Mouse (Mus musculus) CH12.LX (cell line): ENCODE measurements around the gene Itga7. TPM values are rescaled to one million over a fixed set of nuclear protein-coding genes. Genes with fewer than 3 reads are reported as not detected.

Source experiments
- DNase-seq: peaks from one replicate; pipeline ENCODE4 v3.0.0-alpha.2; 2013; ENCODE audit errors: extremely low read depth
- H3K27ac ChIP-seq: 2 replicates; pipeline ENCODE4 v1.5.1; 2012; ENCODE audit warnings: low read depth, mild to moderate bottlenecking, control low read depth, moderate library complexity; ENCODE audit not compliant: insufficient read depth
- H3K27me3 ChIP-seq: replicated peaks from 2 replicates; pipeline ENCODE3; 2012; ENCODE audit warnings: inconsistent platforms
- H3K36me3 ChIP-seq, 2 experiments: replicated peaks in 1 of 2; 2 replicates each; pipeline versions ENCODE3 to v1.6.1; 2012; ENCODE audit warnings: inconsistent platforms in 1 of 2, low read length in 1 of 2, mild to moderate bottlenecking in 1 of 2, mixed read lengths in 1 of 2, moderate library complexity in 1 of 2; ENCODE audit not compliant: control insufficient read depth in 1 of 2, insufficient read depth in 1 of 2
- H3K4me1 ChIP-seq, 2 experiments: 2 replicates each; pipeline ENCODE4 v1.6.1; 2012; ENCODE audit warnings: inconsistent platforms in 1 of 2, moderate library complexity in 1 of 2; ENCODE audit not compliant: insufficient read depth in 2 of 2, control insufficient read depth in 1 of 2
- H3K4me2 ChIP-seq: 2 replicates; pipeline ENCODE4 v1.6.1; 2012; ENCODE audit warnings: low read depth, mild to moderate bottlenecking, control low read depth; ENCODE audit not compliant: poor library complexity, insufficient read depth, severe bottlenecking
- H3K4me3 ChIP-seq, 3 experiments: fragments of 150-350 bp in 1 of 3; sonication (generic) in 1 of 3; replicated peaks in 1 of 3; 2 replicates each; pipeline versions ENCODE3 to v1.5.1; 2011 to 2012; ENCODE audit warnings: low read depth in 2 of 3, low read length in 2 of 3, mild to moderate bottlenecking in 2 of 3, moderate library complexity in 2 of 3, control low read depth in 1 of 3, improper control_type of control experiment in 1 of 3, inconsistent platforms in 1 of 3, mixed read lengths in 1 of 3; ENCODE audit not compliant: poor library complexity in 1 of 3
- H3K79me2 ChIP-seq: replicated peaks from 2 replicates; pipeline ENCODE4 v1.6.1; 2012; ENCODE audit warnings: mild to moderate bottlenecking, moderate library complexity; ENCODE audit not compliant: control insufficient read depth, poor library complexity, insufficient read depth, severe bottlenecking; ENCODE audit errors: extremely low read depth
- H3K9ac ChIP-seq: 2 replicates; pipeline ENCODE4 v1.6.1; 2012; ENCODE audit warnings: low read depth, mild to moderate bottlenecking, control low read depth, moderate library complexity; ENCODE audit not compliant: insufficient read depth
- H3K9me3 ChIP-seq: replicated peaks from 2 replicates; pipeline ENCODE3; 2012; ENCODE audit warnings: low read length, inconsistent platforms, mixed read lengths
- CHD1 ChIP-seq: IDR thresholded peaks from 2 replicates; pipeline ENCODE4 v1.6.1; 2012; ENCODE audit warnings: low read depth, low read length, improper control_type of control experiment, inconsistent platforms
- EP300 ChIP-seq: IDR thresholded peaks from 2 replicates; pipeline ENCODE4 v1.6.1; 2011; ENCODE audit warnings: low read length, improper control_type of control experiment
- GABPA ChIP-seq: IDR thresholded peaks from 2 replicates; pipeline ENCODE4 v1.6.1; 2012; ENCODE audit warnings: low read depth, low read length, improper control_type of control experiment, inconsistent platforms; ENCODE audit not compliant: insufficient replicate concordance
- HCFC1 ChIP-seq: IDR thresholded peaks from 2 replicates; pipeline ENCODE4 v1.6.1; 2012; ENCODE audit warnings: low read depth, mild to moderate bottlenecking, inconsistent platforms, low read length, improper control_type of control experiment
- IRF4 ChIP-seq: IDR thresholded peaks from 2 replicates; pipeline ENCODE4 v1.6.1; 2014; ENCODE audit warnings: low read depth, mild to moderate bottlenecking, inconsistent platforms, low read length, improper control_type of control experiment
- MAZ ChIP-seq: IDR thresholded peaks from 2 replicates; pipeline ENCODE4 v1.6.1; 2012; ENCODE audit warnings: low read depth, mild to moderate bottlenecking, inconsistent platforms, low read length, improper control_type of control experiment, moderate library complexity
- MYC ChIP-seq: IDR thresholded peaks from 2 replicates; pipeline ENCODE4 v1.6.1; 2011; ENCODE audit warnings: low read depth, mild to moderate bottlenecking, improper control_type of control experiment, low read length
- NELFE ChIP-seq: IDR thresholded peaks from 2 replicates; pipeline ENCODE4 v1.6.1; 2011; ENCODE audit warnings: low read depth, low read length, improper control_type of control experiment
- NRF1 ChIP-seq: IDR thresholded peaks from 2 replicates; pipeline ENCODE4 v1.6.1; 2014; ENCODE audit warnings: low read depth, mild to moderate bottlenecking, inconsistent platforms, low read length, improper control_type of control experiment, moderate library complexity
- PAX5 ChIP-seq: IDR thresholded peaks from 2 replicates; pipeline ENCODE4 v1.6.1; 2012; ENCODE audit warnings: low read length, inconsistent platforms, mixed read lengths
- POLR2AphosphoS2 ChIP-seq: IDR thresholded peaks from 2 replicates; pipeline ENCODE4 v1.6.1; 2011; ENCODE audit warnings: low read depth, low read length, improper control_type of control experiment
- RAD21 ChIP-seq: IDR thresholded peaks from 2 replicates; pipeline ENCODE4 v1.6.1; 2011; ENCODE audit warnings: low read depth, mild to moderate bottlenecking, low read length, improper control_type of control experiment, moderate library complexity
- RCOR1 ChIP-seq: conservative IDR thresholded peaks from 2 replicates; pipeline ENCODE4 v1.6.1; 2012; ENCODE audit warnings: low read depth, mild to moderate bottlenecking, inconsistent platforms, low read length, improper control_type of control experiment
- SIN3A ChIP-seq: IDR thresholded peaks from 2 replicates; pipeline ENCODE4 v1.6.1; 2012; ENCODE audit warnings: low read length, improper control_type of control experiment, inconsistent platforms
- UBTF ChIP-seq: IDR thresholded peaks from 2 replicates; pipeline ENCODE4 v1.6.1; 2012; ENCODE audit warnings: low read depth, mild to moderate bottlenecking, inconsistent platforms, low read length, improper control_type of control experiment, moderate library complexity
- USF2 ChIP-seq: conservative IDR thresholded peaks from 2 replicates; pipeline ENCODE4 v1.6.1; 2011; ENCODE audit warnings: low read depth, low read length, improper control_type of control experiment
- ZMIZ1 ChIP-seq: IDR thresholded peaks from 2 replicates; pipeline ENCODE4 v1.6.1; 2012; ENCODE audit warnings: low read depth, mild to moderate bottlenecking, inconsistent platforms, low read length, improper control_type of control experiment
- dilution Hi-C: fragments of 300-500 bp; cut with MboI; formaldehyde crosslinking; loops from 2 replicates; pipeline ENCODE4 v1.14.3; 2020; ENCODE audit warnings: low sequenced_read_pairs; ENCODE audit not compliant: extremely low pct_unique_long_range_greater_than_20kb, extremely low pct_ligation_motif_present
- in situ Hi-C: fragments of 300-500 bp; cut with MboI; formaldehyde crosslinking; loops from 3 replicates; pipeline ENCODE4 v1.14.3; 2019; ENCODE audit warnings: low sequenced_read_pairs, low pct_ligation_motif_present, low pct_unique_long_range_greater_than_20kb, mixed read lengths
- polyA plus RNA-seq: library from polyadenylated mRNA; unstranded; fragments of >175 nt; gene quantifications from 2 replicates; pipeline ENCODE4 v1.2.1, GENCODE M21; 2012; ENCODE audit warnings: low read depth; ENCODE audit not compliant: insufficient read length
- total RNA-seq, 2 experiments: library from RNA; depleted of rRNA; stranded (reverse); fragments of 300-350 nt in 1 of 2; fragments of >200 nt in 1 of 2; gene quantifications; 2 replicates each; pipeline ENCODE4 v1.2.3; 2012 to 2014

The Itga7 gene
- total and polyA plus RNA-seq, 3 experiments: 0.55 to 0.64 (median 0.63) TPM

DNA sequence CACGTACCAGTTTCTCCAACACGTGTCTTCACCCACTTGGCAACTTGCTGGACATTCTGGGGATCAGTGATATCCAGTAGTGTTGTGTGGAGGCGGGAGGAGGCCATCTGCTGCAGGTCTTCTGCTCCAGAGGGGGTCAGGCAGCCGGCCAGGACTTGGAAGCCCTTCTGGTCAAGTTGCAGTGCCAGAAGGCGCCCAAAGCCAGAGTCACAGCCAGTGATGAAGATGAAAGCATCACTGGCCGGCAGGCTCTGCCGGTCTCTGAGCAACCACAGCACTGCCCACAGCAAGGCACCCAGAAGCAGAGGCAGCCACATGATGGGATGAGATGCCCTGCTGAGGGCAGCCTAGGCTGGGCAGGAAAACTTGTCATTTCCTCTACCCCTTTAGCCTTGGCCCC lies 15.4 kb upstream of the Itga7 start:
- no peak overlapping the region for H3K4me3 ChIP-seq
- H3K9ac ChIP-seq: no peak overlapping the region
- in situ Hi-C loops: no loop called here
- H3K27me3 ChIP-seq: no peaks in the 10 kb centered on the region
- no peak overlapping the region for H3K27ac ChIP-seq
- peaks cover 11 to 48% of the 10 kb centered on the region in 2 experiments for H3K36me3 ChIP-seq
- dilution Hi-C loops: no loop called here
- no peaks in the 10 kb centered on the region for H3K9me3 ChIP-seq
- H3K4me2 ChIP-seq: no peak overlapping the region
- peaks cover 10 to 14% of the 10 kb centered on the region in 2 experiments for H3K4me1 ChIP-seq
- DNase-seq: no peak
- H3K79me2 ChIP-seq: no peaks in the 10 kb centered on the region
- TF ChIP-seq IRF4 (no peak), RCOR1 (no peak), CHD1 (no peak), NELFE (no peak), GABPA (no peak), PAX5 (no peak), UBTF (no peak), SIN3A (no peak), USF2 (no peak), MYC (no peak), RAD21 (no peak), POLR2AphosphoS2 (no peak), NRF1 (no peak), HCFC1 (no peak)

DNA sequence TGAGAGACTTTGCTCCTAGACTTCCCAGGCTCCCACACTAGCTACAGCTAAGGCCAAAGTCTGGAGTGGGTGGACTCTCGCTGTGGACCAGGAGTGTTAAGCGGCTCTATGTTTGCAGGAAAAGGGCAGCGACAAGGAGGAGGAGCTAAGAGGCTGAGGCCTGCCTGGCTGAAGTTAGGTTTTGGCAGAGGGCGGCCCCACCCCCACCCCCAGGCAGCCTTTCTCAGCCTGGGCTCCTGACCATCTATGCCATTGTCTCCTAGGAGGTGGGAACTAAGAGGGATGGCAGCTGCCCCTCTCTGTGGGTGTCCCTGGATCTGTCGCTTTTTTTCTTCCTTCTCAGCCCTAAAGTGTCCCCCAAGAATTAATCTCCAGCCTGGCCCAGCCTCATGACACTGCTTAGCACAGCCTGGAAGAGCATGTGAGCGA lies 14.4 kb upstream of the Itga7 start:
- no peak overlapping the region for H3K4me2 ChIP-seq
- no peak for TF ChIP-seq SIN3A
- H3K27me3 ChIP-seq: no peaks in the 10 kb centered on the region
- no peak overlapping the region for H3K4me3 ChIP-seq
- H3K9me3 ChIP-seq: no peaks in the 10 kb centered on the region
- no peak overlapping the region for H3K27ac ChIP-seq
- H3K4me1 ChIP-seq: peaks cover 6 to 20% of the 10 kb centered on the region in 2 experiments
- no peak for DNase-seq
- H3K79me2 ChIP-seq: no peaks in the 10 kb centered on the region
- peaks cover 11 to 48% of the 10 kb centered on the region in 2 experiments for H3K36me3 ChIP-seq
- H3K9ac ChIP-seq: no peak overlapping the region
- dilution Hi-C loops (no loop called here), in situ Hi-C loops (no loop called here)

DNA sequence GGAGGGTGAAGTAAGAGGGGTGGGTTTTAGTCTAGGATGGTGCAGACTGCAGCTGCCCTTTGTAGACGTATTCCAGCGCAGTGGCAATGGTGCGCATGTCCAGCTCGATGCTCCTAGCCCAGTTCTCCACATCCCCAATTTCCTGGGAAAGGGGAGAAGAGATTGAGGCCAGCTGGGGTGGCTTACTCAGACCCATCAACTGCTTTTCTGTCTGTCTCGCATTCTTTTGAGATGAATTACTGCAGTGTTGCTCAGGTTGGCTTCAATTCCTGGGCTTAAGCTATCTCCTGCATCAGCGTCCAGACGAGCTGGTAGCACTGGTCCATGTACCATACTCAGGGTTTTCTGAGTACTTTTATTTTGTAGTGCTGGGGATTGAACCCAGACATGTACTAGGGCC lies 13.7 kb upstream of the Itga7 start:
- Histone ChIP-seq H3K9ac (no peak overlapping the region), H3K27ac (no peak overlapping the region), H3K36me3 (peaks cover 11 to 48% of the 10 kb centered on the region in 2 experiments), H3K79me2 (no peaks in the 10 kb centered on the region), H3K4me3 (no peak overlapping the region), H3K4me2 (no peak overlapping the region), H3K27me3 (no peaks in the 10 kb centered on the region), H3K4me1 (peaks cover 6 to 21% of the 10 kb centered on the region in 2 experiments), H3K9me3 (no peaks in the 10 kb centered on the region)
- in situ Hi-C loops (no loop called here), dilution Hi-C loops (no loop called here)
- TF ChIP-seq EP300 (no peak), ZMIZ1 (no peak), MYC (no peak), UBTF (no peak), MAZ (no peak), PAX5 (no peak)
- no peak for DNase-seq
